Mouse (Mus musculus): ENCODE measurements around the gene Nxph1. TPM values are rescaled to one million over a fixed set of nuclear protein-coding genes. Genes with fewer than 3 reads are reported as not detected.

Gene Nxph1
- polyA plus RNA-seq, 1 experiment from 2014 or later: 0.12 TPM

DNA sequence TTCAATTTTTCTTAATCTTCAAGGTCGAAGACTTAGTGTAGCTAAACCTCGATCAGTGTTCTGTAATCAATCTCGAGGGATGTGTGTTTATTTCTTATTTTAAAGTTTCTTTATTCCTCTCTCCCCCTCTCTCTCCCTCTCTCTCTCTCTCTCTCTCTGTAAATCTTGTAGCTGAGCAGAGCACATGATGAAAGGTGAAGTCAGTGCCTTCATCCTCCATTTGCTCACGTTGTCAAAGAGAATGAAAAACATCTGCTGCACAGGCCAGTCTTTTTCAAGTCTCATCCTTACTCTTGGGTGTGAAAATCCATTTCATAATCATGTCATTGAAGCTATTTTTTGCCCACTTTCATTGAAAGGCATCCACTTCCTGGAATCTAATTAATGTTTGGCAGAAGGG, 12.1 kb upstream of the Nxph1 start:
- Histone ChIP-seq H3K4me1 (ENCODE audit: control insufficient read depth, insufficient read depth, low read length) (no peaks in the 10 kb centered on the region), H3K9me3 (ENCODE audit: control insufficient read depth, low read length) (no peaks in the 10 kb centered on the region), H3K36me3 (ENCODE audit: control insufficient read depth, insufficient read depth, low read length) (no peaks in the 10 kb centered on the region), H3K9ac (ENCODE audit: low read length) (no peak overlapping the region), H3K4me3 (ENCODE audit: low read depth, low read length) (no peak overlapping the region), H3K27ac (replicated peaks; ENCODE audit: low read depth, low read length) (no peak overlapping the region), H3K27me3 (ENCODE audit: control insufficient read depth, insufficient read depth, low read length) (no peaks in the 10 kb centered on the region), H3K4me2 (ENCODE audit: low read depth, severe bottlenecking) (no peak overlapping the region)
- no peak for ATAC-seq (ENCODE audit: insufficient number of reproducible peaks, low FRiP score, low TSS enrichment, low read depth)
- DNase-seq (ENCODE audit: low spot score): no peak
- WGBS: 20% methylated on average over 4 of the region's 4 CpGs

DNA sequence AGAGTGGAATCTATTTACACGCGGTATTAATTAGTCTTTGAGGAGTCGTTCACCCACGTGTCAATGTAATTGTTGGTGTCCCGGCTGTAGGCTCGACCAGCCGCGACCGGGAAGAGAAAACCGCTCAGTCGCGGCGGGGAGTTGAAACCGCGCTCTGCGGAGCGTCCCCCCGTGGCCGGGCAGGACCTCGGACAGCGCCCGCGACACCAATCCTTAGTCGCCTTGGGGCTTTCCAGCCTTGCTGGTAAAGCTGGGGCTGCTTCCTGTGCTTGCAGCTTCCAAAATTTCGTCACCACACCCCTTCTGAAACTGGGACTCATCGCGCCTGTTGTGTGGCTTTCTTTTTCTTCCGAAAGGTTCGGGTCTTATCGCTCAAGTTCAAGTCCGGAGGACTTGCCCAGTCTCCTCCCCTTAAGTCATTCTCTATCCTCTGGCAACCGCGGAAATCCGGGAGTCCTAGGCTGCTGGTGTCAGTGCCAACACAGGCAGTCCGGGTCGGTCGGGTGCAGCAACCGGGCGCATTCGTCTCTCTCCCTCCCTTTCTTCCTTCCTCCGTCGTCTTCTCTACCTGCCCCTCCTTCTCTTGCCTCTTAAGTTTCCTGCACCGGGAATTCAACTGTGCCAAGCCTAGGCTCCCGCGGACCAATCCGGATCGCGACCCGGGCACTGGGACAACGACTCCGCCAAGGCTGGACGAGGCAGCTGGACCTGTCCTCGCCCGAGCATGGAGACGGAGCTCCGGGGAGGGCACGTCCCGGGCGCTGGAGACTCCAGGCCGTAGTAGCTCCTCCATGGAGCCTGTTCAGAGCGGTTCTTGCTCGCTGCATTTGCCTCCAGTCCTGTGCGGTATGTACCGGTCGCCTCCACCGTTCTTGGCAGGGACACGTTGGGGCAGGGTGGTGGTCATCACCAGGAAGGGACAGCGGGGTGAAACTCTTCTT, 510 bp downstream of the Nxph1 start:
- WGBS: under 1% methylated on average over 68 of the region's 68 CpGs
- H3K4me2 ChIP-seq (ENCODE audit: low read depth, severe bottlenecking): 0 out of 2 replicates have a peak overlapping the region, but pooled peaks have one; percentile 28
- no peaks in the 10 kb centered on the region for H3K36me3 ChIP-seq (ENCODE audit: control insufficient read depth, insufficient read depth, low read length)
- no peak overlapping the region for H3K27ac ChIP-seq (replicated peaks; ENCODE audit: low read depth, low read length)
- ATAC-seq (ENCODE audit: insufficient number of reproducible peaks, low FRiP score, low TSS enrichment, low read depth) (peak; percentile 7; the same call in 1 of the 2 replicates), DNase-seq (ENCODE audit: low spot score) (peak; percentile 87)
- H3K9ac ChIP-seq (ENCODE audit: low read length): no peak overlapping the region
- H3K9me3 ChIP-seq (ENCODE audit: control insufficient read depth, low read length): no peaks in the 10 kb centered on the region
- peaks cover 6% of the 10 kb centered on the region; the same call in 1 of the 2 replicates for H3K4me1 ChIP-seq (ENCODE audit: control insufficient read depth, insufficient read depth, low read length)
- H3K4me3 ChIP-seq (ENCODE audit: low read depth, low read length): peak overlapping the region; percentile 0; the same call in 1 of the 2 replicates
- peaks cover 65% of the 10 kb centered on the region for H3K27me3 ChIP-seq (ENCODE audit: control insufficient read depth, insufficient read depth, low read length)

DNA sequence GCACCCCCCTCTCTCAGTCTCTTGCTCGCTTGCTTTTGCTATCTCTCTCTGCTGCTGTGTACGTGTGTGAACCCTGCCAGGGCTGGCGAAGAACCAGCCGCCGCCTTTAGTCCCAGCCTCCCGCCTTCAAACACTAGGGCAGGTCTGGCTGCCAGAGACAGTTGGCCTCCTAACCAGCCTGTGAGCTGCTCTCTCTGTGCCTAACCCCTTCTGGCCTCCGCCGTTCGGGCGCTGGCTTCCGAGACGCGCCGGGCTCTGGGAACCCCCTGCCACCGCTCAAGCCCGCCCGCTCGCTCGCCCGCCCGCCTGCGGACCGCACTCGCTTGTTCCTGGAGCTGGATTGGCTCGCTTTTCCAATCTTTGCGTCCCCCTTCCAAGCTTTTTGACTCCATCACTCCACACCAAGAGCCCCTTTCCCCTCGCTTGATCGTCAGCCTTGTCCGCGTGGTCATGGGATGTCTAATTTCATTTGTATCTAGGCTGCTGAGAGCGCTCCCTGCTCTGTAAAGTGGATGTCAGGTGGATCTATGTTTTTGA, 1.5 kb downstream of the Nxph1 start:
- DNase-seq (ENCODE audit: low spot score) (peak; percentile 39), ATAC-seq (ENCODE audit: insufficient number of reproducible peaks, low FRiP score, low TSS enrichment, low read depth) (peak; percentile 24; the same call in 1 of the 2 replicates)
- H3K4me3 ChIP-seq (ENCODE audit: low read depth, low read length): peak overlapping the region; percentile 7; the same call in 1 of the 2 replicates
- H3K9ac ChIP-seq (ENCODE audit: low read length): no peak overlapping the region
- peaks cover 75% of the 10 kb centered on the region for H3K27me3 ChIP-seq (ENCODE audit: control insufficient read depth, insufficient read depth, low read length)
- peak overlapping the region; percentile 31; the same call in 1 of the 2 replicates for H3K4me2 ChIP-seq (ENCODE audit: low read depth, severe bottlenecking)
- H3K36me3 ChIP-seq (ENCODE audit: control insufficient read depth, insufficient read depth, low read length): no peaks in the 10 kb centered on the region
- H3K27ac ChIP-seq (replicated peaks; ENCODE audit: low read depth, low read length): no peak overlapping the region
- under 1% methylated on average over 31 of the region's 31 CpGs for WGBS
- no peaks in the 10 kb centered on the region for H3K9me3 ChIP-seq (ENCODE audit: control insufficient read depth, low read length)
- H3K4me1 ChIP-seq (ENCODE audit: control insufficient read depth, insufficient read depth, low read length): peaks cover 6% of the 10 kb centered on the region; the same call in 1 of the 2 replicates

DNA sequence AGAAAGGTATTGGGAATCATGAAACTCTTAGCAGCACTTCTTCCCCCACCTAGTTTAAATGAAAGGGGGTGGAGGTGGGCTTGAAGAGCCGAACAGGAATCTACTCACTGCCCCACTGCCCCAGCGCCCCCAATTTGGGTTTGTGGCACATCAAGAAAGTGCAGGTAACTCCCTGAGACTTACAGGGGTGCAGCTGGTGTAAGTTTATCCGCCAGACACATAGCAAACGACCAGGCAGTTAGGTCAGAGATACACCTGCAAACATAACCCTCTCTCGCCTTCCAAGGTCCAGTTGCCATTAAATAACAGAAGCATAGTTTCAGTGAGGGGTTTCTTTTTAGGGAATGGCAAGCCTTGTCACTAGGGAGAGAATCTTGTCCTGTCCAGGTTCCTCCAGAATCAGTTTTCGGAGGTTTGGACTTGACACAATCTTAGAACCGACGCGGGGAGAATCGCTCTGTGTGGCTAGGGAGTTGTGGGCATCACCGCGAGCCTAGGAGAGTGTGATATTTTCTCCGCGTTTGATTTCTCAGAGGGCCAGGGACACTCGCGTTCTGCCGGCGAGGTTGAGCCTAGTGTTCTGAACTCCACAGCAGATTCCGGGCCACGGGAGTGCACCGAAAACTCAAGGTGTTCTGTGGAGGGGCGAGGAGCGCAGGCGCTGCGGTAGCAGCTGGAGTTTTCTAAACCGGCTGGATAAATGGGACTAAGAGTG, 2.5 kb downstream of the Nxph1 start:
- Histone ChIP-seq H3K9me3 (ENCODE audit: control insufficient read depth, low read length) (no peaks in the 10 kb centered on the region), H3K4me3 (ENCODE audit: low read depth, low read length) (peak overlapping the region; percentile 15), H3K36me3 (ENCODE audit: control insufficient read depth, insufficient read depth, low read length) (no peaks in the 10 kb centered on the region), H3K27ac (replicated peaks; ENCODE audit: low read depth, low read length) (no peak overlapping the region), H3K9ac (ENCODE audit: low read length) (no peak overlapping the region), H3K27me3 (ENCODE audit: control insufficient read depth, insufficient read depth, low read length) (peaks cover 82% of the 10 kb centered on the region), H3K4me2 (ENCODE audit: low read depth, severe bottlenecking) (peak overlapping the region; percentile 47), H3K4me1 (ENCODE audit: control insufficient read depth, insufficient read depth, low read length) (peaks cover 6% of the 10 kb centered on the region; the same call in 1 of the 2 replicates)
- WGBS: 1% methylated on average over 26 of the region's 26 CpGs
- DNase-seq (ENCODE audit: low spot score) (no peak), ATAC-seq (ENCODE audit: insufficient number of reproducible peaks, low FRiP score, low TSS enrichment, low read depth) (no peak)

DNA sequence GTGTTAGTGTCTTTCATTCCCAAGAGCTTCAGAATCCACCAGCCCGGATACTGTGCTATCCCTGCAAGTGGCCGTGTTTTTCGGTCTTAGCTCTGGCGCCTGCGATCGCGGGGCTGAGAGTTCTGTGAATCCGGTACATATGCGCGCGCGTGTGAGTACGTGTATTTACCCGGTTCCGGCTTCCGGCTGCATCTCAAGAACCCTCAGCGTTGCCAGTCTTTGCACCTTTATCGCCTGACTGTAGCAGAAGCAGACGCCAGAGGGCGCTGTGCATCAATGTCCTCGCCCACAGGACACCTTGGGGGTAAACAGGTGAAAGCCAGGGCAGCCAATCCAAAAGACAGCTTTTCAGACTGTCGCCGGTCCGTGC, 3.1 kb downstream of the Nxph1 start:
- Histone ChIP-seq H3K4me1 (ENCODE audit: control insufficient read depth, insufficient read depth, low read length) (peaks cover 6% of the 10 kb centered on the region; the same call in 1 of the 2 replicates), H3K27ac (replicated peaks; ENCODE audit: low read depth, low read length) (no peak overlapping the region), H3K4me3 (ENCODE audit: low read depth, low read length) (peak overlapping the region; percentile 15), H3K9ac (ENCODE audit: low read length) (no peak overlapping the region), H3K9me3 (ENCODE audit: control insufficient read depth, low read length) (no peaks in the 10 kb centered on the region), H3K36me3 (ENCODE audit: control insufficient read depth, insufficient read depth, low read length) (no peaks in the 10 kb centered on the region), H3K4me2 (ENCODE audit: low read depth, severe bottlenecking) (peak overlapping the region; percentile 47), H3K27me3 (ENCODE audit: control insufficient read depth, insufficient read depth, low read length) (peaks cover 87% of the 10 kb centered on the region)
- peak; percentile 88 for DNase-seq (ENCODE audit: low spot score)
- WGBS: under 1% methylated on average over 24 of the region's 24 CpGs
- ATAC-seq (ENCODE audit: insufficient number of reproducible peaks, low FRiP score, low TSS enrichment, low read depth): no peak

DNA sequence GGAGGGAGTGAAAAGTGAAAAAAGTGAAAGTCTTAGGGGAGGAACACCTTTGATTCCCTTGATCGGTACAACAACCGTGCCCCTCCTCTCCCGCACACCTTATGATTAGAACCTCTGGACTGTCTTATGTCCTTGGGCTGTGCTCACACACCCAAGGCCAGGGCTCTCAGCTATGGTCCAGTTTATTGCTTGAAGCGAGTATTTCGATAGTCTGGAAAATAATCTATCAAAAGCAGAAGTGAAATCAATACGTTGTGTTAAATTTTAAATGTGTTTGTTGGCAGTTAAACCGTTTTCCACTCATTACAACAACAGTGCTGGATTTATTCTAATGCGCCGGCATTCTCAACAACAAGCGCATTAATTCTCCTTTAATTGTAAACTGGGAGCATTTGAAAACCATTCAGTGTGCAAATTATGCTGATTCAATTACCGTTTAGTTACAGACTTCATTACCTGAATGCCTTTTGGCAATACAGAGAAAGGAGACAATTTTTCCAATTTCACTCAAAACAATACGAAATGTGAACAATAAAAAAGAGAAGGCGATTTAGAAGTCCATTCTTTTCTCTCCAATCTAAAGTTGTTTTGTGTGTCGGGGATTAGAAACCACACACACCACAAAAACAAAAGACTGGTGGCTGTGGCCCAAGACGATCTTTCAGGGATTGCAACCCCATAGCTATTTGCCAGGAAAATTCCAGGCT, 3.8 kb downstream of the Nxph1 start:
- H3K9ac ChIP-seq (ENCODE audit: low read length): no peak overlapping the region
- H3K27ac ChIP-seq (replicated peaks; ENCODE audit: low read depth, low read length): no peak overlapping the region
- 20% methylated on average over 15 of the region's 15 CpGs for WGBS
- H3K4me1 ChIP-seq (ENCODE audit: control insufficient read depth, insufficient read depth, low read length): peaks cover 6% of the 10 kb centered on the region; the same call in 1 of the 2 replicates
- no peak overlapping the region for H3K4me3 ChIP-seq (ENCODE audit: low read depth, low read length)
- ATAC-seq (ENCODE audit: insufficient number of reproducible peaks, low FRiP score, low TSS enrichment, low read depth): no peak
- no peak overlapping the region for H3K4me2 ChIP-seq (ENCODE audit: low read depth, severe bottlenecking)
- no peaks in the 10 kb centered on the region for H3K9me3 ChIP-seq (ENCODE audit: control insufficient read depth, low read length)
- no peak for DNase-seq (ENCODE audit: low spot score)
- H3K36me3 ChIP-seq (ENCODE audit: control insufficient read depth, insufficient read depth, low read length): no peaks in the 10 kb centered on the region
- H3K27me3 ChIP-seq (ENCODE audit: control insufficient read depth, insufficient read depth, low read length): peaks cover 95% of the 10 kb centered on the region

DNA sequence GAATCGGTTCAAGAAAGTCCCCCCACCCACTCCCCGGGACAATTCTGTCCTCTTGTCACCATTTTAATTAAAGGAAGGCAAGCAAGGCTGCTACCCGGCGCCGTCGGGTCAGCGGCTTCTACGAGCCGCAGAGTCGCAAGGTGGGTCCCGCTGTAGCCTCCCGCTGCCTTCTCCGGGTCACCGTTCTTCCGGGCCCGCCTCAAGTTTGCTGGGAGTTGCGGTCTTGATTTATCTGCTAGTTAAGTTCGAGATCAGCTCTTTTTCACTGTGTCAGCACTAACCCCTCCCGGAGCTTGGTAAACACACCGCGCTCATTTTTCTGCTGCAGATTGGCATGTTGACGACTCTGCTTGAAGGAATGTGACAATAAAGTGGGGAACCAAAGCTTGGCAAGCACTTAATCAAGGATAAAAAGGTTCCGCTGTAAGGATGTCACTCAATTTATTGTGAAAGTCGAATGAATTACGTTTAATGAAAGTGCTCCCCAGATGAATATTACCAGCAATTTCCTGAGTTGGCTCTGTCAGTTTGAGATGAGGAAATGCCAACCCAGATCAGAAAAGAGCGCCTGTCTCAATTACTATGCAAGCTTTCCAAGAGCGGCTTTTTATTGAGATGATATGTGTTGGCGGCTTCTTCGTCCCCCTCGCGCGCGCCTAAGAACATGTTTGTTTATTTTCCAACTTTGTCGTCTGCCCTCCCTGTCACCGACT, 7.7 kb downstream of the Nxph1 start:
- Histone ChIP-seq H3K9me3 (ENCODE audit: control insufficient read depth, low read length) (no peaks in the 10 kb centered on the region), H3K9ac (ENCODE audit: low read length) (no peak overlapping the region), H3K36me3 (ENCODE audit: control insufficient read depth, insufficient read depth, low read length) (no peaks in the 10 kb centered on the region), H3K4me3 (ENCODE audit: low read depth, low read length) (no peak overlapping the region), H3K4me1 (ENCODE audit: control insufficient read depth, insufficient read depth, low read length) (peaks cover 4% of the 10 kb centered on the region; the same call in 1 of the 2 replicates), H3K27ac (replicated peaks; ENCODE audit: low read depth, low read length) (no peak overlapping the region), H3K27me3 (ENCODE audit: control insufficient read depth, insufficient read depth, low read length) (peaks cover 71% of the 10 kb centered on the region), H3K4me2 (ENCODE audit: low read depth, severe bottlenecking) (no peak overlapping the region)
- WGBS: 1% methylated on average over 35 of the region's 35 CpGs
- DNase-seq (ENCODE audit: low spot score) (peak; percentile 42), ATAC-seq (ENCODE audit: insufficient number of reproducible peaks, low FRiP score, low TSS enrichment, low read depth) (no peak)

Measured in limb, embryonic 11.5 days (tissue).